Mouse (Mus musculus) cerebellum, adult 11 months (tissue): ENCODE measurements at regions not wholly inside any gene's neighbourhood (a gene's known extent, or its start where the extent isn't known, plus 50 kb on each side); places are given as distances from the start of the nearest gene placed in this dataset.

Source experiments
- DNase-seq: peaks from one replicate; pipeline ENCODE4 v3.0.0; 2022

DNA sequence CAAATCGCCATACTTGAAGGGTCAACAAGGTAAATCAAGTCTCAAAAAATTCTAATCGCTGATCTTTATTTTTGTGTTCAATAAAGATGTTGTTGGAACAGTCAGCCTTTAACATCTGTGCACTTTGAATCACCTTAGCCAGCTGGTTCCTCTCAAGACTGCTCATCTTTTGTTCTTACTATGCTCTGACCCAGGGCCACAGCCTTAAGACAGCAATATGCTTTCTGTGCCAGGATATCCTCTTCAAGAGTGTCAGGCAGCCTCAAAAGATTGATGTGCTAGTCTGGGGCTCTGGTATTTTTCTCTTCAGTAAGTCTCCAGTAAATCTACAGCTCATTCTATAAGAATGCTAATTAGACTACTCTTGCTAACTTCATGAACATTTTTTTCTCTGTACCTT lies 199.9 kb downstream of the Dph6 start:
- no peak for DNase-seq

GRCm38 (mm10) chr2:114450185-114450584 lies 204.6 kb downstream of the Dph6 start:
- DNase-seq: no peak

- DNase-seq: no peak
Measured at GRCm38 (mm10) chr2:114443801-114444200, 211.0 kb downstream of the Dph6 start.

DNA sequence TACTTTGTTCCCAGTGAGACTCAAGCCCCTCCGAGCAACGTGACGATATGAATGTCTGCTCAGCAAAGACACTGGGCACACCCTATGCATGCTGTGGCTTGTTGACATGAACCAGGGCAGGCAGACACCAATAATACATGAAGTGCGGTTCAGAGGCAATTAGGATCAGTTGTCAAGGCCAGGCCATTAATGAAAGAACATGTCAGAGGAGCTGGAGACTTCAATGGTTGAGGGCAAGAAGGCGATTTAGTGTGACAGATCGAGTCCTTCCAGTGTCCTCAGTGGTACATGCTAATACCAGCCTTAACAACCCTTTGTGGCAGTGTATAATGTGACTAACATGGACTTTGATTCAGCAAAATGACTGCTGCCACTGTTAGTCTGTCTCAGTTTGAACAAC lies 213.8 kb downstream of the Dph6 start:
- no peak for DNase-seq

- no peak for DNase-seq
Measured at GRCm38 (mm10) chr2:114439668-114440067, 215.1 kb downstream of the Dph6 start.

- no peak for DNase-seq
Measured at GRCm38 (mm10) chr2:114438048-114438447, 216.7 kb downstream of the Dph6 start.

DNA sequence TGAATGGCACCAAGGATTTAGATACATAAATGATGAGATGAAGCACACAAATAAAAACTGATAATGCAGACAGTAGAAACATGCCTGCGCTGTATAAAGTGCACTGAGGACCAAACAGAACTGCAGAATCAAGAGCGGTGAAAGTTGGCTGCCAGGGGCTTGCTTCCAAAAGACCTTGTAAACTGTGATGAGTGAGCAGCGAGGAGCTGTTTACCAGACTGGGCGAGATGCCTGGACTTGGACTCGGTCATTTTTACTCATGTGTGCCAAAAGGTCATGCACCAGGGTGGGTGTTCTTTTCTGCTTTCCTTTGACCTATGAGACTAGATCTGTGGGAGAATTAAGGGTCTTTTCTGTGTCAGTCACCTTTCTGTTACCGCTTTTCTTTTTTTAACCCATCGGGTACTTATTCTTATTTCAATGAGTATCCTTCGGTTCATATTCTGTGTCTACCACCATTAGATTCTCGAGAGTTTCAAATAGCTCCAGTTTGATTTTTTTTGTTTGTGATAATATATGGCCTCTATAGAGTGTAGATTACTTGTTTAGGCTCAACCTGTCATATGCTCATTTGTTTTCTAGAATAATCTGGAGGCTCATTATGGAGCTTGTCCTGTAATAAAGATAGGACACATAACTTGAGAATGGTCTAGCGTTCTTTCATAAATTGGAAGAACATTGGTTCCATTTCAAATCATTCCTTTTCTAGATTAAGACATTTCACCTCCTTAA lies 226.3 kb upstream of the Zfp770 start:
- no peak for DNase-seq

DNA sequence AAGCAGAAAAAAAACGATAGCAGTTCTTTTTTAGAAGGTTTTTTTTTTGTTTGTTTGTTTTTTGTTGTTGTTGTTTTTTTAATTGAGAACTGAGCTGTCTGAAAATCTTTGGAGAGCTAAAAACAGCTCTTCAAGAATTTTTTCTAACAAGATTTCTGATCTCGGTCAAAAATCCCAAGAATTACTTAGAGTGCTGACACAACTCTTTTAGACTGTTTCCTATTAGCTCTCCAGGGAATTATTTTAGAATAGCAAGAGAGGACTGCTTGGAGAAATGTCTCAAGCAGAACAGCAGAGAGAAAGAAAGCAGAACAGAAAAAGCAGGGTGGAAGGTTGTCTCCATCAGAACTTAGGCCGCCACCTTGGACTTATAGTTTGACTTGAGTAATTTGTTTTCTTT lies 218.1 kb upstream of the Zfp770 start:
- DNase-seq: no peak

GRCm38 (mm10) chr2:114413013-114413412 lies 211.7 kb upstream of the Zfp770 start:
- DNase-seq: no peak

GRCm38 (mm10) chr2:114411940-114412715 lies 210.9 kb upstream of the Zfp770 start:
- no peak for DNase-seq

- DNase-seq: no peak
Measured at GRCm38 (mm10) chr2:114410717-114411116, 209.4 kb upstream of the Zfp770 start.

- no peak for DNase-seq
Measured at GRCm38 (mm10) chr2:114409542-114409941, 208.3 kb upstream of the Zfp770 start.

DNA sequence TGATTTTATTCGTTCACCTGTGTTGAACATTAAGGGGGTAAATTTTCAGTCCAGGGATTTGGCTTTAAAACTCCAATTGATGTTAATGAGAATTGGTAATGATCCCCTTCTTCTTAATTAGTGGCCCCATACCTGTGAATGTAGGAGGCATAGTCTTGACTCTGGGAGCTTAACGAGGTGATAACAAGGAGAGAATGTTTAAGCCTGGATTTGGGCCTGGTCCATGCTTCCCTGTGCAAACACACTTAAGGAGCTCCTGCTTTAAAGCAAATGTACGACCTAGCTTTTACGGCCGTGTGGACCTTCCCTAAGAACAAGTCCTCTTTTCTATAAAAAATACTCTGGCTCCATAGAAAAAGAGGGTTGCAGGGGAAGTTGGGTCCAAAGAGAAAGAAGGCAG lies 206.1 kb upstream of the Zfp770 start:
- DNase-seq: no peak

- DNase-seq: no peak
Measured at GRCm38 (mm10) chr2:114384566-114384965, 183.3 kb upstream of the Zfp770 start.

DNA sequence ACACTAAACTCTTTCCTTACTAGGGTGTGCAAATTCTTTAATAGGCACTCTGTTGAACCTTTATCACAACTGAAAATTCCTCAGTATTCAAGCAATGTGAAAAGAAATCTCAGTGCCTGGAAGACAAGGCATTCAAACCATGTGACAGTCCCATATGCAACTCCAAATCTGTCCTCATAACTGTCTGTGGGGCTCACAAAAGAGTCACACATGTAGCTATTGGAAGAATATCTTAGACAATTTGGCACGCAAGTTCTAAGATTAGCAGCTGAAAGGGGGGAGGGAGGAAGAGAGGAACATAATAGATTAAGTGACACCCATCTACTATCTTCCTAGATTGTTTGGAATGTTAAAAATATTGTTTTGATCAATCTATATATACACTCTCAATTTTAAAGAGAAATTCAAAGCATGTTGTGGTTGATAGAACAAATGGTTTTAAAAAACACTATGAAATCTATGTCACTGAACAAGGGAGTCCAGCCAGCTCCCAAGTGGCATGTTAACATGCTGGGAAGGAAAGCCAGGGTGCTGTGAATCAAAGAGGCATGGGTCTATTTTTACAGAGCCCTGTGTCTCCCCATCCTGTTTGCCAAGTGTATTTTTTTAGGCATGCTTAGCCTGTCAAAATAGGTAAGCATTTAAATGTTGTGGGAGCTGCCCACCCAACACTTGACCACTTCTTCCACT lies 177.7 kb upstream of the Zfp770 start:
- no peak for DNase-seq

GRCm38 (mm10) chr2:114373476-114373875 lies 172.2 kb upstream of the Zfp770 start:
- DNase-seq: no peak

- DNase-seq: peak; percentile 4
Measured at GRCm38 (mm10) chr2:114353876-114354275, 152.6 kb upstream of the Zfp770 start.

DNA sequence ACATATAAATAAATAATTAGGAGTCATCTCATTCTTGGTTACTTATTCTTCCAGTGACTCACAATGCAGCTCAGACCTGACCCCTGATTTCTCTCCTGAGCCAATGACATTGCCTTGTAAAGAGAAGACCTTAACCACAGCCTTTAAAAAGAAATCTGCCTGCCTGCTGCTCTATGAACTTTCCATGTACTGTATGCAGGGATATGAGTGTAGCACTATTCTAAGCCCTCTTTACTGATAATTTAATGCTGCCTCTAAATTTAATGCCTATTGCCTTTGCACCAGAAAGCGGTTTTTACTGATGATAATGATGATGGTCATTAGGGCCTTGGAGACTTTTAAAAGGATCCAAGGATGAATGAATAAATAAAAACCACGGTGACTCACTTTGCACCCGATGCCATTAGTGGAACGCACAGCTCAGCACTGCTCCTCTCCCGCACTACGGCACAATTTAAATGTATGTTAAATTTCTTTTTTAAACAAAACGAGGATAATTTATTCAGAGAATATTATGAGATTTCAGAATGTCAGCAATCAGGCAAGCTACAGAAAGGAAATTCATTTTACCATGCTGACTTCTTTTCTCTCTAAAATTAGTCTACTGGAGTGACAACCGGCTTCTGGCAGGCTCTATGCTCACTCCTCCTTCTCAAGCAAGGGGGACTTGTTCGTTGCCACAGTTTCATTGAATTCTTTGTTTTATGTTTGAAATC lies 139.5 kb upstream of the Zfp770 start:
- DNase-seq: no peak

DNA sequence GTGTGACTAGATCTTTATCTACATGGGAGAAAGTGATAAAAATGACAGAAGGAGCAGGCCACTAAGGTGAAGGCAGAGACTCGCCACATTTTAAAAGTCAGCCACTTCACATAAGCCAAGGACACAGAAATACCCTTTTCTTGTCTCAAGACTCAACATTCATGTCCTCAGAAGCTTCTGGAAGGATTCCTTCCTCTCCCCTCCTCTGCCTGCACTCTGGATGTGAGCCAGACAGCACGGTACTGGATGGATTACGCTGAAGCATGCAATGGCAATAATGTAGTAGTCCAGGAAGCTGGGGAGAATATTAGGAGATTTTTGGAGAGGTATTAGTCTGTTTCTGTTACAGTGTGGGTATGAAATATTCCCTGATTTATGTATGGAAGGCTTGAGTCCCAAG lies 100.5 kb upstream of the Zfp770 start:
- DNase-seq: no peak

DNA sequence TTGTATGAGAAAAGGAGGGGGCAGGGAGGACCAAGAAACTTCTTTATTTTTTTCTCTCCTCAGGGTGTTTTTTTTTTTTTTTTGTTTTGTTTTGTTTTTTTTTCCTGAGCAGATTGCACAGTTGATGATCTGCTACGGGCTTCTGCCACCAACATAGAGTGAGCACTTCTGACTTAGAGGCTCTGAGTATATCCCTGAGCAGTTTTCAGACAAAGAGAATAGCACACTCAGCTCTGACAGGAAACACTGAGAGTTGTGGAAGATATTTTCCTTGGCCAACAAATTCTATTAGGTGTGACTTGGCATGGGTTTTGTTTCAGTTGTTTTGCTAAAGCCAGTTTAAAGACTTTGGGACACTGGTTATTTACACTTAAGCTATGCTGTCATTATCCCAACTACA lies 93.8 kb upstream of the Zfp770 start:
- no peak for DNase-seq

GRCm38 (mm10) chr2:114291387-114291786 lies 90.1 kb upstream of the Zfp770 start:
- no peak for DNase-seq

DNA sequence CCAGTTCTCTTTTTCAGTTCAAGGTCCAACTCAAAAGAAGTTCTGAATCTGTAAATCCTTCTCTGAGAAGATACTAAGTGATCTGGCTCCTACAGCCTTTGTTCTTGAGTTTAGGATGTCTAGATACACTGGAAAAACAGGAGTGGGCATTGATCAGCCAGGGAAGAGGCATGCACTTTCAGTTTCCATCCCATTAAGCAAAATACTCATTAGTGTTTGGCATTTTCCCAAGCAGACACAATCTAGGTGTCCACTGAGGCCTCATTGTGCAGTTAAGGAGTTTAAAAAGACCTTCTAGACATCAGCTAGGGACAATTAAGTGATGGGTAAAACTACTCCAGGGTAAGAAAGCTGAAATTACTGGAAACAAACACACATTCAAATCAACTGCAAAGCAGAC lies 74.3 kb upstream of the Zfp770 start:
- no peak for DNase-seq

- DNase-seq: peak; percentile 2
Measured at GRCm38 (mm10) chr2:114260397-114261071, 59.3 kb upstream of the Zfp770 start.
